Mouse (Mus musculus): ENCODE results near the gene Fxyd2.

Fxyd2 gene

DNA sequence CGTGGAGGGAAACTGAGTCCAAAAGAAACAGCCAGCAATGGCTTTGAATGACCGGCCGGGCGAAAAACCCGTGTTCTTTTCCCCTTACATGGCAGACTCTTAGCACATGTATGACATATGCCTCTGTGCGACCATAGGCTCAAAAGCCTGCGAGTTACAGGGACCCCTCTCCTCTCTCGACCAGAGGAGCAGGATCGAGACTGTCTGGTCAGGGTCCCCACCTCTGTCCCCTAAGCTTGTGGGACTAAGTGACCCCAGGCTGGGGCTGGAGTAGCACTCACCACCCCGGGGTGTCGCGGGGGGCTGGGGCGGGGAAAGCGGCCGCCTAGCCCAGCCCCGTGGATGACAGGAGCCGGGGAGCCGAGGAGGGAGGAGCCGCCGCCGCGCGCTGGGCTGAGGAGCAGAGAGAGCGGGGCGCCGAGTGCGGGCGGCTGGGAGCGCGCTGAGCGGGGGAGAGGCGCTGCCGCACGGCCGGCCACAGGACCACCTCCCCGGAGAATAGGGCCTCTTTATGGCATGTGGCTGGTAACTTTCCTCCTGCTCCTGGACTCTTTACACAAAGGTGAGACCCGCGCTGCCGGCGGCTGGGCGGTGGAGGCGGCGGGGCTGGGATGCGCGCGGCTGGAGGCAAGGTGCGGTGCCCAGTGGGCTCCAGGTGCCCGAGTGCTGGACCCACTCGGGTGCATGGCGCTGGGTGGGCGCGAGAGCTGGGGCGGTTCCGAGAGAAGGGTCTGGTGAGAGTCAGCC, 30.7 kb downstream of the Fxyd2 start:
- DNase-seq, result peak; percentile 59

GRCm38 (mm10) chr9:45430698-45430959, 31.2 kb downstream of the Fxyd2 start:
- DNase-seq, result no peak

DNA sequence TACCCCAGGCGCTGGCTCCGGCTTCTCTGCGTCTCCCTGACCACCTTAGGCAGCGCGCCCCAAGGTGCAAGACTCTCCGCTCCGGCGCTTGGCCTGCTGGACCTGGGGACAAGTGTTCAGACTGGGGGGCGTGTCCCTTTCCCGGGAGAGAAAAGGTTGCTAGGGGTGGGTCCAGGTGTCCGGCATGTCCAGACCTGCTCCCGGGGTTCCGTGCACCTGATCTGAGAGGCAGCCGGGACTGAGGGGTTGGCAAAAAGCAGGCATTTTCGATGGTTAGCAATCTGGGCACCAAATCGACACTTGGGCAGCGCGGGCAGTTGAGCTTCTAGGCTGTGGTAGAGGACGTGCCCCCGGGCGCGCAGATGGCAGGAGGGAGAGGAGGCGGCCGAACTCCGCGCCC, 31.7 kb downstream of the Fxyd2 start:
- DNase-seq, result peak; percentile 68

DNA sequence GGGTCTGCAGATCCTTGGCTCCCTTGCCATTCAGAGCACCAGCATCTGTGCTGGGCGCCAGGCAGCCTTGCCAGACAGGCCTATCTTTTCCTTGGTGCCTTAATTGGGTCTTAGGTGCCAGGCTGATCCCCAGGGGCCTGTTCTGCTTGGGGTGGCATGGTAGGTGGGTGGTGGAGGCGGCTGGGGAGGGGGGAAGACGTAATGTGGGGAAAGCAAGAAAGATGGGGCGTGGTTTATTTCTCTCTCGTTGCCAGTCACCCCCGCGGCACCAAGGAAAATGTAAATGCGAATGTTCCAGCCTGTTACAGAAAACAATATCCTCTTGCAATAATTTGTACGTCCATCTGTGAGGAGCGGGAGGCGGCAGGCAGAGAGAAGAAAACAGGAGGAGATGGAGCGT, 33.2 kb downstream of the Fxyd2 start:
- DNase-seq, result no peak

DNA sequence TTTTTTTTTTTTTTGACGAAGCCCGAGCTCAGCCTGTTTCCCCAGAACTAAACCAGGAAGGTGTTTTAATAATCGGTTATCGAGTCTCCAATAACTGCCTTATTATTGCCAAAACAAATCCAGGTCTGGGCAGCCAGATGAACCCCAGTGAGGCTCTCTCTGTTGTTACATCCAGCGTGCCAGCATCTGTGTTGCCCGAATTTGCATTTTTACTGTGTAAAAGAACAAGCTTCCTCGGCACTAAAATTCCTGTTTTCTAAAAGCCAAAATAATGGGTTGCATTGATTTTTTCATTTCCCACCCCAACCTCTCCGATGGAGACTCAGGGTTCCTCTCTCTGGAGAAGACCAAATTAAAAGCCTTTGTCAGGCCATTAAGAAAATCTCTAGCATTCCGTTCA, 33.6 kb downstream of the Fxyd2 start:
- DNase-seq, result no peak

- no peak for DNase-seq
Measured at GRCm38 (mm10) chr9:45434171-45434570, 34.7 kb downstream of the Fxyd2 start.

DNA sequence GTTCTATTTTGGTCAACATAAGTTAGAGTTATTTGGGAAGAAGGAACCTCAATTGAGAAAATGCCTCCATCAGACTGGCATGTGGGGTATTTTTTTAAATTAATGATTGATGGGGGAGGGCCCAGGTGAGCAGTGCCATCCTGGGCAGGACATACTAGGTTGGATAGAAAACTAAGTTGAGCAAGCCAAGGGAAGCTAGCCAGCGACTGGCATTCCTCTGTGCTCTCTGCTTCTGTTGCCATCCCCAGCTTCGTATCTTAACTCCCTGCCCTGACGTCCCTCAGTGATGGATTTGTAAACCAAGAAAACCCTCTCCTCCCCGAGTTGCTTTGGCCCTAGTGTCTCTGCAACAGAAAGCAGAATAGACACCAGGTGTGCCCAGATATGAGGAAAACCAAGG, 39.6 kb downstream of the Fxyd2 start:
- no peak for DNase-seq

GRCm38 (mm10) chr9:45440083-45440784, 40.8 kb downstream of the Fxyd2 start:
- no peak for DNase-seq

GRCm38 (mm10) chr9:45444251-45444798, 44.9 kb downstream of the Fxyd2 start:
- no peak for DNase-seq

DNA sequence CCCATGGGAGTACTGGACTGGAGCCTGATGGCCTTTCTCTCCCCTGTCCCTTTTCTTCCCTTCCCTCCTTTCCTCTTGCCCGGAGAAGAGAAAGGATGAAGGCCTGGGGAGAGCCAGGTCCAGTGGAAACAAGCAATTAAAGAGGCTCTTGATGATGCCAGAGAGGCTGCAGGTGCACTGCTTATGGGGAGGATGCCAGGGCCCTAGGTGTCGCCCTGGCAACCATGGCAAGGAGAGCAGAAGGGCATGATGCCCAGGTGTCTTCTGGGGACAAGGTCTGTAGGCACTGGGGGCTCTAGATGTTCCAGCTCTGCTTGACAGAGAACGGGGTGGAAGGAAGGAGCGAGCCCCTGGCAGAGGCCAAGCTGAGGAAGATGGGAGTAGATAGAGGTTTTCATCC, 50.2 kb downstream of the Fxyd2 start:
- peak; percentile 86 for DNase-seq

DNA sequence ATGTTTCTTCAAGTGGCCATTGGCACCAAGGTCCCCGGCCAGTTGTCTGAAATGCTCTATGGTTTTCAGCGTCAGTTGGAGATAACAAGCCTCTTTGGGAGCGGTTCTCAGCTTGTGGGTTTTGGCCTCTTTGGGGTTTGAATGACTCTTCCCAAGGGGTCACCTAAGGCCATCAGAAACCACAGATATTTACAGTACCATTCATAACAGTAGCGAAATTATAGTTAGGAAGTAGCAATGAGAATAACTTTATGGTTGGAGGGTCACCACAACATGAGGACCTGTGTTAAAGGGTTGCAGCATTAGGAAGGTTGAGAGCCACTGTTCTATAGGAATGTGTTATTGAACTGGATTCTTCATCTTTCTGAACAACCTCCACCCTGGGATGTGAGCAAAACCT, 51.9 kb downstream of the Fxyd2 start:
- DNase-seq, result no peak

DNA sequence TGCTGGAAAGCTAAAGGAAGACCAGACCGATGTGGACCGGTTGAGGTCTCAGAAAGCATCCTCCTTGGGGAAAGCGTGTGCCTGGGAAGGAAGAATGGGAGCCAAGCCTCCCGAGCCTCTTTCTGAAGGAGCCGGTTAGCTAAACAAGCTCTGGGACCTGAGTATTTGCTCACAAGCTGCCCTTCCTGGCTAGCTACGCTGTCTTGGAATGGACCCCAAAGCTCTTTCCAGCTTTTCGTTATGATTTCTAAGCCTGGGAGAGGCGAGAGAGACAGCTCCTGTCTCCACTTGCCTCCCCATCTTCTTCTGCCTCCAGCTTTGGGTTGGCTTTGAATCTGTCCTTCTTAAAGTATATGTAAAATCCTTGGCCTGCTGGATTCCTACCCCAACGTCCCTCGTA, 54.6 kb downstream of the Fxyd2 start:
- DNase-seq, result no peak

GRCm38 (mm10) chr9:45454889-45455610, 55.6 kb downstream of the Fxyd2 start:
- no peak for DNase-seq

DNA sequence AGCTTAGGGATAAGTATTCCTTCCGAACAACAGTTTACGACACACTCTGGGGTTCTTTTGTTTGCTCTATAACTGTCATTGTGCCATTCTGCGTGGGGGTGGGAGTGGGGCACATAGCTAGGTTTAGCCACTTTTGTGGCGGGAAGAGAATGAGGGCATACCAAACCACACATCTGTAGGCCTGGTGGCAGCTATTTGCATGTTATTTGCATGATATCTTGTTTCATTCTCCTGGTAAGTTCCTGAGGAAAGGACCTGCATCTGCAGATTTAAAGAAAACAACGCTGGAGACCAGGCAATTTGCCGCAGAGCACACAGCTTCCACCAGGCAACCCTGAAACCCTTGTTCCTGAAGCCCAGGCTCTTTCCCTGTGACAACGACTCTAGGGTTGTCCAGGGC, 57.7 kb downstream of the Fxyd2 start:
- no peak for DNase-seq

- peak; percentile 46 for DNase-seq
Measured at GRCm38 (mm10) chr9:45458363-45458762, 58.9 kb downstream of the Fxyd2 start.

Data from cerebellum, adult 11-12 months (tissue).